Mouse (Mus musculus): ENCODE results near the gene Appl1. TPM values are rescaled to one million over a fixed set of nuclear protein-coding genes. Genes with fewer than 3 reads are reported as not detected.

Gene Appl1
- 10 to 100 TPM; 18.6 to 21.6 TPM for total RNA-seq (2021)
- long read RNA-seq, experiment 1, full-length matches to known transcripts: 33 of 54 reads
- long read RNA-seq, experiment 1, partial matches to known transcripts: 0 of 54 reads
- long read RNA-seq, experiment 1, other reads (novel, unspliced or antisense): 21 of 54 reads
- long read RNA-seq, experiment 2, full-length matches to known transcripts: 27 of 46 reads
- long read RNA-seq, experiment 2, partial matches to known transcripts: 6 of 46 reads
- long read RNA-seq, experiment 2, other reads (novel, unspliced or antisense): 13 of 46 reads

- no peak for DNase-seq
These were observed at the start of gene Appl1 for GRCm38 (mm10) chr14:26971106-26971789. Gene Appl1, minus strand, starts transcription at chr14:26971232.

GRCm38 (mm10) chr14:27019850-27020249 is 48.8 kb upstream of the Appl1 start:
- DNase-seq: no peak
- H3K4me3 ChIP-seq: no peak overlapping the region
- no peak overlapping the region for H3K27ac ChIP-seq
- no peak for TF ChIP-seq CTCF (IDR thresholded peaks at IDR 0.05)
- intact Hi-C loops (cut with DNase I): loop anchor here (5.0 kb wide), 1 partner anchor 33 kb away; no protein-coding TSS in a partner anchor

More at GRCm38 (mm10) chr14:26971106-26971789, at the start of gene Appl1:
- intact Hi-C loops (cut with DNase I): loop anchor here (5.0 kb wide), 2 partner anchors 61 to 79 kb away; partner anchors contain the start of gene Asb14
- Histone ChIP-seq H3K4me3 (peak within 1 kb of the TSS; percentile 95), H3K27ac (peak within 1 kb of the TSS; percentile 95)
- no peak for TF ChIP-seq CTCF (IDR thresholded peaks at IDR 0.05)

GRCm38 (mm10) chr14:27017936-27018335 is 46.9 kb upstream of the Appl1 start:
- DNase-seq: no peak
- no peak for TF ChIP-seq CTCF (IDR thresholded peaks at IDR 0.05)
- H3K4me3 ChIP-seq: no peak overlapping the region
- intact Hi-C loops (cut with DNase I): no loop called here
- H3K27ac ChIP-seq: no peak overlapping the region

- intact Hi-C loops (cut with DNase I): no loop called here
- no peak for DNase-seq
- no peak for TF ChIP-seq CTCF (IDR thresholded peaks at IDR 0.05)
- no peak overlapping the region for H3K27ac ChIP-seq
- H3K4me3 ChIP-seq: no peak overlapping the region
These were observed 42.6 kb upstream of the Appl1 start for GRCm38 (mm10) chr14:27013658-27014057.

GRCm38 (mm10) chr14:27011561-27011960 is 40.5 kb upstream of the Appl1 start:
- DNase-seq: no peak
- TF ChIP-seq CTCF (IDR thresholded peaks at IDR 0.05): no peak
- Histone ChIP-seq H3K27ac (no peak overlapping the region), H3K4me3 (no peak overlapping the region)
- intact Hi-C loops (cut with DNase I): no loop called here

- intact Hi-C loops (cut with DNase I): no loop called here
- Histone ChIP-seq H3K4me3 (no peak overlapping the region), H3K27ac (no peak overlapping the region)
- no peak for DNase-seq
- no peak for TF ChIP-seq CTCF (IDR thresholded peaks at IDR 0.05)
These were observed 34.9 kb upstream of the Appl1 start for GRCm38 (mm10) chr14:27005937-27006336.

- no peak overlapping the region for H3K4me3 ChIP-seq
- intact Hi-C loops (cut with DNase I): no loop called here
- no peak for DNase-seq
- no peak overlapping the region for H3K27ac ChIP-seq
- TF ChIP-seq CTCF (IDR thresholded peaks at IDR 0.05): no peak
These were observed 33.9 kb upstream of the Appl1 start for GRCm38 (mm10) chr14:27004906-27005305.

- intact Hi-C loops (cut with DNase I): no loop called here
- no peak for TF ChIP-seq CTCF (IDR thresholded peaks at IDR 0.05)
- no peak overlapping the region for H3K27ac ChIP-seq
- DNase-seq: no peak
- no peak overlapping the region for H3K4me3 ChIP-seq
These were observed 29.4 kb upstream of the Appl1 start for GRCm38 (mm10) chr14:27000386-27000785.

- no peak overlapping the region for H3K4me3 ChIP-seq
- DNase-seq: no peak
- TF ChIP-seq CTCF (IDR thresholded peaks at IDR 0.05): no peak
- intact Hi-C loops (cut with DNase I): no loop called here
- no peak overlapping the region for H3K27ac ChIP-seq
These were observed 25.2 kb upstream of the Appl1 start for GRCm38 (mm10) chr14:26996257-26996656.

GRCm38 (mm10) chr14:26994211-26994741 is 23.2 kb upstream of the Appl1 start, which contains the start of gene Hesx1:
Gene Hesx1, plus strand, starts transcription at chr14:26994416.
- peak; percentile 39 for DNase-seq
- peak within 1 kb of the TSS; percentile 40 for H3K27ac ChIP-seq
- intact Hi-C loops (cut with DNase I): no loop called here
- peak within 1 kb of the TSS; percentile 69 for H3K4me3 ChIP-seq
- TF ChIP-seq CTCF (IDR thresholded peaks at IDR 0.05): peak; percentile 21; the same call in 1 of the 2 replicates

- intact Hi-C loops (cut with DNase I): no loop called here
- no peak for TF ChIP-seq CTCF (IDR thresholded peaks at IDR 0.05)
- Histone ChIP-seq H3K27ac (no peak overlapping the region), H3K4me3 (no peak overlapping the region)
- DNase-seq: no peak
These were observed 22.4 kb upstream of the Appl1 start for GRCm38 (mm10) chr14:26993427-26993826.

- intact Hi-C loops (cut with DNase I): no loop called here
- no peak overlapping the region for H3K27ac ChIP-seq
- TF ChIP-seq CTCF (IDR thresholded peaks at IDR 0.05): no peak
- no peak for DNase-seq
- H3K4me3 ChIP-seq: no peak overlapping the region
These were observed 20.6 kb upstream of the Appl1 start for GRCm38 (mm10) chr14:26991622-26992021.

GRCm38 (mm10) chr14:26988694-26989093 is 17.7 kb upstream of the Appl1 start:
- TF ChIP-seq CTCF (IDR thresholded peaks at IDR 0.05): peak; percentile 60
- intact Hi-C loops (cut with DNase I): loop anchor here (5.0 kb wide), 2 partner anchors 34 to 109 kb away; no protein-coding TSS in a partner anchor
- H3K27ac ChIP-seq: no peak overlapping the region
- DNase-seq: no peak
- no peak overlapping the region for H3K4me3 ChIP-seq

Measured in gastrocnemius, adult 2 months (tissue).